Mouse (Mus musculus): ENCODE measurements at regions not wholly inside any gene's neighbourhood (a gene's known extent, or its start where the extent isn't known, plus 50 kb on each side); places are given as distances from the start of the nearest gene placed in this dataset.

GRCm38 (mm10) chr13:58495390-58496073 lies 92.4 kb upstream of the Hnrnpk start:
- DNase-seq (ENCODE audit: low read depth) = no peak

GRCm38 (mm10) chr13:58494726-58495125 lies 91.6 kb upstream of the Hnrnpk start:
- DNase-seq (ENCODE audit: low read depth) = no peak

- DNase-seq (ENCODE audit: low read depth) = no peak
Observed at GRCm38 (mm10) chr13:58490829-58491228, 87.7 kb upstream of the Hnrnpk start.

- DNase-seq (ENCODE audit: low read depth) = no peak
Observed at GRCm38 (mm10) chr13:58485011-58485410, 81.9 kb upstream of the Hnrnpk start.

- no peak for DNase-seq (ENCODE audit: low read depth)
Observed at GRCm38 (mm10) chr13:58482701-58483100, 79.6 kb upstream of the Hnrnpk start.

- no peak for DNase-seq (ENCODE audit: low read depth)
Observed at GRCm38 (mm10) chr13:58480928-58481598, 77.9 kb upstream of the Hnrnpk start.

- DNase-seq (ENCODE audit: low read depth) = no peak
Observed at GRCm38 (mm10) chr13:58480388-58480927, 77.3 kb upstream of the Hnrnpk start.

- no peak for DNase-seq (ENCODE audit: low read depth)
Observed at GRCm38 (mm10) chr13:58478438-58478837, 75.3 kb upstream of the Hnrnpk start.

- peak; percentile 65 for DNase-seq (ENCODE audit: low read depth)
Observed at GRCm38 (mm10) chr13:58477253-58477652, 74.1 kb upstream of the Hnrnpk start.

- DNase-seq (ENCODE audit: low read depth) = no peak
Observed at GRCm38 (mm10) chr13:58476033-58476830, 73.1 kb upstream of the Hnrnpk start.

GRCm38 (mm10) chr13:58475495-58475894 lies 72.4 kb upstream of the Hnrnpk start:
- DNase-seq (ENCODE audit: low read depth) = peak; percentile 64

GRCm38 (mm10) chr13:58472455-58472854 lies 69.3 kb upstream of the Hnrnpk start:
- DNase-seq (ENCODE audit: low read depth) = no peak

- DNase-seq (ENCODE audit: low read depth) = no peak
Observed at GRCm38 (mm10) chr13:58471704-58472103, 68.6 kb upstream of the Hnrnpk start.

- no peak for DNase-seq (ENCODE audit: low read depth)
Observed at GRCm38 (mm10) chr13:58469731-58470130, 66.6 kb upstream of the Hnrnpk start.

GRCm38 (mm10) chr13:58467097-58467642 lies 64.0 kb upstream of the Hnrnpk start:
- no peak for DNase-seq (ENCODE audit: low read depth)

GRCm38 (mm10) chr13:58465206-58466104 lies 62.3 kb upstream of the Hnrnpk start:
- DNase-seq (ENCODE audit: low read depth) = no peak

Data from c-Kit-positive CD71-positive TER-119-negative erythroid progenitor cells, embryonic 14.5 days (primary cell).